Mouse (Mus musculus): ENCODE measurements at regions not wholly inside any gene's neighbourhood (a gene's known extent, or its start where the extent isn't known, plus 50 kb on each side); places are given as distances from the start of the nearest gene placed in this dataset.

GRCm38 (mm10) chr9:41377701-41378626 lies 216.5 kb upstream of the Ubash3b start:
- TF ChIP-seq CTCF (IDR thresholded peaks at IDR 0.05; ENCODE audit: control insufficient read depth, insufficient read depth, low read length) (no peak), POLR2A (IDR thresholded peaks at IDR 0.05; ENCODE audit: borderline replicate concordance, control insufficient read depth, low read depth, low read length) (no peak)
